Mouse (Mus musculus) MEL (cell line): ENCODE data around the gene Zmat5. TPM values are rescaled to one million over a fixed set of nuclear protein-coding genes. Genes with fewer than 3 reads are reported as not detected.

Source experiments
- DNase-seq: peaks from one replicate; pipeline ENCODE4 v3.0.0; 2011; ENCODE audit warnings: low read depth, low spot score
- H3K27ac ChIP-seq: 2 replicates; pipeline ENCODE4 v1.5.1; 2012; ENCODE audit warnings: low read depth, mild to moderate bottlenecking, control low read depth, low read length, moderate library complexity; ENCODE audit not compliant: control insufficient read depth
- H3K27me3 ChIP-seq, 2 experiments: fragments of 150-350 bp in 1 of 2; sonication (generic) in 1 of 2; 2 replicates each; pipeline ENCODE4 v1.6.1; 2012; ENCODE audit warnings: low read length in 2 of 2, mild to moderate bottlenecking in 2 of 2, improper control_type of control experiment in 1 of 2, moderate library complexity in 1 of 2; ENCODE audit not compliant: insufficient read depth in 2 of 2, control insufficient read depth in 1 of 2
- H3K36me3 ChIP-seq, 2 experiments: 2 replicates each; pipeline ENCODE4 v1.6.1; 2012 to 2014; ENCODE audit warnings: low read length in 2 of 2, improper control_type of control experiment in 1 of 2, inconsistent platforms in 1 of 2, mild to moderate bottlenecking in 1 of 2; ENCODE audit not compliant: insufficient read depth in 2 of 2, control insufficient read depth in 1 of 2
- H3K4me1 ChIP-seq, 2 experiments: fragments of 150-350 bp in 1 of 2; sonication (generic) in 1 of 2; 2 replicates each; pipeline ENCODE4 v1.6.1; 2012; ENCODE audit warnings: low read length in 2 of 2, improper control_type of control experiment in 1 of 2, mild to moderate bottlenecking in 1 of 2; ENCODE audit not compliant: insufficient read depth in 2 of 2, control insufficient read depth in 1 of 2
- H3K4me3 ChIP-seq, 2 experiments: fragments of 150-350 bp in 1 of 2; sonication (generic) in 1 of 2; 2 replicates each; pipeline ENCODE4 v1.5.1; 2012; ENCODE audit warnings: low read depth in 2 of 2, low read length in 2 of 2, mild to moderate bottlenecking in 2 of 2, moderate library complexity in 2 of 2, control low read depth in 1 of 2, improper control_type of control experiment in 1 of 2; ENCODE audit not compliant: control insufficient read depth in 1 of 2, insufficient read depth in 1 of 2
- H3K79me2 ChIP-seq: 2 replicates; pipeline ENCODE4 v1.6.1; 2012; ENCODE audit warnings: mild to moderate bottlenecking, low read length, moderate library complexity; ENCODE audit not compliant: control insufficient read depth, poor library complexity, insufficient read depth
- H3K9ac ChIP-seq: 2 replicates; pipeline ENCODE4 v1.6.1; 2012; ENCODE audit warnings: low read depth, mild to moderate bottlenecking, control low read depth, low read length, moderate library complexity; ENCODE audit not compliant: control insufficient read depth, poor library complexity, severe bottlenecking
- H3K9me3 ChIP-seq: fragments of 150-350 bp; sonication (generic); replicated peaks from 2 replicates; pipeline ENCODE4 v1.6.1; 2012; ENCODE audit warnings: mild to moderate bottlenecking, low read length, improper control_type of control experiment, moderate library complexity; ENCODE audit not compliant: insufficient read depth
- BHLHE40 ChIP-seq: IDR thresholded peaks from 2 replicates; pipeline ENCODE4 v1.6.1; 2012; ENCODE audit warnings: low read depth, mild to moderate bottlenecking, inconsistent platforms, low read length, improper control_type of control experiment, borderline replicate concordance
- CHD1 ChIP-seq: IDR thresholded peaks from 2 replicates; pipeline ENCODE4 v1.6.1; 2012; ENCODE audit warnings: low read depth, mild to moderate bottlenecking, inconsistent platforms, low read length, improper control_type of control experiment
- CHD2 ChIP-seq: IDR thresholded peaks from 2 replicates; pipeline ENCODE4 v1.6.1; 2011; ENCODE audit warnings: low read length, improper control_type of control experiment
- ELF1 ChIP-seq: IDR thresholded peaks from 2 replicates; pipeline ENCODE4 v1.6.1; 2014; ENCODE audit warnings: low read depth, mild to moderate bottlenecking, inconsistent platforms, low read length, improper control_type of control experiment, moderate library complexity
- EP300 ChIP-seq, 2 experiments: IDR thresholded peaks; 2 replicates each; pipeline ENCODE4 v1.6.1; 2011; ENCODE audit warnings: improper control_type of control experiment in 2 of 2, low read length in 2 of 2, low read depth in 1 of 2, mild to moderate bottlenecking in 1 of 2
- ETS1 ChIP-seq: IDR thresholded peaks from 2 replicates; pipeline ENCODE4 v1.6.1; 2012; ENCODE audit warnings: low read depth, mild to moderate bottlenecking, inconsistent platforms, low read length, improper control_type of control experiment, moderate library complexity
- GABPA ChIP-seq: IDR thresholded peaks from 2 replicates; pipeline ENCODE4 v1.6.1; 2012; ENCODE audit warnings: low read depth, mild to moderate bottlenecking, inconsistent platforms, low read length, improper control_type of control experiment, moderate library complexity
- GATA1 ChIP-seq: IDR thresholded peaks from 2 replicates; pipeline ENCODE4 v1.6.1; 2011; ENCODE audit warnings: low read depth, low read length, improper control_type of control experiment
- HCFC1 ChIP-seq: IDR thresholded peaks from 2 replicates; pipeline ENCODE4 v1.6.1; 2012; ENCODE audit warnings: low read depth, mild to moderate bottlenecking, inconsistent platforms, low read length, improper control_type of control experiment, moderate library complexity
- MAFK ChIP-seq: IDR thresholded peaks from 2 replicates; pipeline ENCODE4 v1.6.1; 2011; ENCODE audit warnings: low read depth, mild to moderate bottlenecking, low read length, improper control_type of control experiment, borderline replicate concordance
- MAX ChIP-seq: IDR thresholded peaks from 2 replicates; pipeline ENCODE4 v1.6.1; 2011; ENCODE audit warnings: low read length, improper control_type of control experiment
- MXI1 ChIP-seq: IDR thresholded peaks from 2 replicates; pipeline ENCODE4 v1.6.1; 2011; ENCODE audit warnings: mild to moderate bottlenecking, low read depth, low read length, improper control_type of control experiment
- NELFE ChIP-seq: IDR thresholded peaks from 2 replicates; pipeline ENCODE4 v1.6.1; 2011; ENCODE audit warnings: low read depth, low read length, improper control_type of control experiment
- POLR2AphosphoS2 ChIP-seq: IDR thresholded peaks from 2 replicates; pipeline ENCODE4 v1.6.1; 2011; ENCODE audit warnings: low read length, improper control_type of control experiment
- POLR2AphosphoS5 ChIP-seq: IDR thresholded peaks from 2 replicates; pipeline ENCODE4 v1.6.1; 2012; ENCODE audit warnings: low read depth, borderline replicate concordance, mild to moderate bottlenecking, inconsistent platforms, low read length, moderate library complexity, mixed read lengths
- SIN3A ChIP-seq: IDR thresholded peaks from 2 replicates; pipeline ENCODE4 v1.6.1; 2012; ENCODE audit warnings: low read length, improper control_type of control experiment, inconsistent platforms
- TCF12 ChIP-seq: IDR thresholded peaks from 2 replicates; pipeline ENCODE4 v1.6.1; 2014; ENCODE audit warnings: low read depth, mild to moderate bottlenecking, inconsistent platforms, low read length, improper control_type of control experiment, moderate library complexity
- ZC3H11A ChIP-seq: IDR thresholded peaks from 2 replicates; pipeline ENCODE4 v1.6.1; 2012; ENCODE audit warnings: low read depth, mild to moderate bottlenecking, inconsistent platforms, low read length, improper control_type of control experiment
- ZNF384 ChIP-seq: IDR thresholded peaks from 2 replicates; pipeline ENCODE4 v1.6.1; 2012; ENCODE audit warnings: low read depth, mild to moderate bottlenecking, inconsistent platforms, low read length, improper control_type of control experiment
- polyA plus RNA-seq, 2 experiments: library from polyadenylated mRNA; stranded (reverse) in 1 of 2; unstranded in 1 of 2; fragments of >175 nt in 1 of 2; fragments of >200 nt in 1 of 2; gene quantifications; 2 replicates each; pipeline versions ENCODE4 v1.2.1 to v1.2.4; 2012; ENCODE audit warnings: low replicate concordance in 2 of 2, low read depth in 1 of 2; ENCODE audit not compliant: insufficient read length in 2 of 2, insufficient read depth in 1 of 2, missing spikeins in 1 of 2
- total RNA-seq: library from RNA; depleted of rRNA; stranded (reverse); fragments of 300-350 nt; gene quantifications from 2 replicates; pipeline ENCODE4 v1.2.3, GENCODE M21; 2012

The Zmat5 gene
- total and polyA plus RNA-seq, 3 experiments: 36.9 to 39.3 TPM; not detected in 1

DNA sequence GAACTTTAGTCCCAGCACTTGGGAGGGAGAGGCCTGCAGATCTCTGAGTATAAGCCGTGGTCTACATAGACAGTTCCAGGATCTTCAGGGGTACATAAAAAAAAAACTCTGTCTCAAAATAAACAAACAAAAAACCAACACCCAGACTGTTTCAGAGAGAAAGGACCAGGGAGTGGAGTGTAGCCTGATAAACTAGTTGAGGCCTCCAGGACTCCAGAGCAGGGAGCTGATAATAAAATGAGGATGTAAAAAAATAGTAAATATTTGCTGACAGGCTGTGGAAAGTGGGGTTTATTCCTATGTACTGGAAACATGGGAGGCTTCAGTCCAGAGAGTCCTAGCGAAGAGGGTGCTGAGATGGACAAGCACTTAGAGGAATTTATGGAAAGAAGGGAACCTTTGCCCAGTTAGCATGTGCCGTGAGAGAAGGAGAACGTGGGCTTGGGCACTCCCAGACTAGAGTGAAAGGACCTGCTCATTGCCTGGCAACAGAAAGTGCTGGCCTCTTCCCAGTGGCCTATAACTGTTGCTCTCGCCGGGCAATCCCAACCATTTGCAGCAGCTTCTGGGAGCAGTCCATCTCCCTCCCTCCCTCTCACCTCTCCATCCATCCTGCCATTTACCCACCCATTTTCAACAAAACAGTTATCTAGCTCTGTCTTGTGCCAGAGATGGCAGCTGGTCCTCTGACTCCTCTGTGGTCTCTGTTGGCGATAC, 44.0 kb upstream of the Zmat5 start:
- Histone ChIP-seq H3K27ac (peak overlapping the region; percentile 64), H3K79me2 (no peaks in the 10 kb centered on the region), H3K4me1 (peaks cover 20 to 25% of the 10 kb centered on the region in 2 experiments), H3K9ac (no peak overlapping the region), H3K27me3 (no peaks in the 10 kb centered on the region), H3K36me3 (peaks cover 10 to 29% of the 10 kb centered on the region in 2 experiments), H3K9me3 (no peaks in the 10 kb centered on the region), H3K4me3 (no peak overlapping the region)
- 0 out of 2 replicates have a peak, but pooled peaks have one; percentile 84 for TF ChIP-seq CHD1
- TF ChIP-seq HCFC1: no peak
- no peak for TF ChIP-seq MAX
- no peak for TF ChIP-seq SIN3A
- no peak for TF ChIP-seq BHLHE40
- TF ChIP-seq GATA1: peak; percentile 77
- peak; percentile 53 to 68; a peak in 3 of 4 replicates for TF ChIP-seq EP300 (IDR thresholded peaks at IDR 0.05; ENCODE audit: low read depth in 1 of 2, low read length in 2 of 2)
- TF ChIP-seq TCF12: 0 out of 2 replicates have a peak, but pooled peaks have one; percentile 45
- no peak for TF ChIP-seq ELF1
- TF ChIP-seq MXI1: 0 out of 2 replicates have a peak, but pooled peaks have one; percentile 17
- 0 out of 2 replicates have a peak, but pooled peaks have one; percentile 17 for TF ChIP-seq POLR2AphosphoS2
- peak; percentile 62 for TF ChIP-seq ETS1
- TF ChIP-seq POLR2AphosphoS5: no peak
- 0 out of 2 replicates have a peak, but pooled peaks have one; percentile 41 for TF ChIP-seq MAFK
- peak; percentile 89 for TF ChIP-seq ZNF384
- TF ChIP-seq NELFE: no peak
- TF ChIP-seq ZC3H11A: no peak
- peak; percentile 66 for DNase-seq

DNA sequence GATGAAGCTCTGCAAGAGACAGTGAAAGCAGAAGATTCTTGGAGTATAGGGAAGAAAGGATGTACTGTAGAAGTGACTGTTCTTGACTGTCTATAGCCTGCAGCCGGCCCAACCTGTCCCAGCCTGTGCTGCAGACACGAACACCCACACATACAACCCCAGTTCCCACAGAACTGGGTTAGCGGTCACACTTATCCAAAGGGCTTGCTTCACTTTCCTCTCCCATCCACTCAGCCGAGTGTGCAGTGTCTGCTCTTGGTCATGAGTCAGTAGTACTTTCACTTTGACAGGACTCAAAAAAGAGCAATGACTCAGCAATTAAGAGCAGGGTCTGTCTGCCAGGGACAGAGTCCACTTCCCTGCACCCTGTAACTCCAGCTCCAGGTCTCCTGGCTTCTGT, 43.2 kb upstream of the Zmat5 start:
- peaks cover 10 to 29% of the 10 kb centered on the region in 2 experiments for H3K36me3 ChIP-seq
- H3K79me2 ChIP-seq: no peaks in the 10 kb centered on the region
- TF ChIP-seq EP300 (IDR thresholded peaks at IDR 0.05; ENCODE audit: low read depth in 1 of 2, low read length in 2 of 2) (0 out of 4 replicates have a peak, but pooled peaks of 1 of the 2 experiments have one; percentile 23), ETS1 (peak; percentile 41; the same call in 1 of the 2 replicates), CHD2 (no peak), TCF12 (0 out of 2 replicates have a peak, but pooled peaks have one; percentile 12), MAFK (peak; percentile 31; the same call in 1 of the 2 replicates), GABPA (peak; percentile 80; the same call in 1 of the 2 replicates)
- TF ChIP-seq, all 39 proteins: peak for 5
- Histone ChIP-seq H3K4me1 (peaks cover 20 to 25% of the 10 kb centered on the region in 2 experiments), H3K9ac (no peak overlapping the region), H3K4me3 (no peak overlapping the region), H3K27me3 (no peaks in the 10 kb centered on the region), H3K27ac (peak overlapping the region; percentile 26; the same call in 1 of the 2 replicates), H3K9me3 (no peaks in the 10 kb centered on the region)
- DNase-seq: peak; percentile 68
